ENCODE assay signal across 11 mouse cellular contexts in genomic region chr17:24858967-24859366, GRCm38 (mm10). TPM values are rescaled to one million over a fixed set of nuclear protein-coding genes. Genes with fewer than 3 reads are reported as not detected.
A peak's percentile ranks its signal among the peaks of the same experiment; 100 is the strongest.
DNase-seq lines count a peak whose midpoint lies in the region; ATAC-seq lines count a peak whose summit lies in the region.
"Had no signal": no experiment of that assay in that cellular context is flagged by ENCODE, and none has a peak within 500 bp of the region (broad histone marks: within the 10 kb centered on the region; RNA-seq: fewer than 3 reads in every experiment).

No protein-coding gene starts in this region.

- WGBS in limb, embryonic 12.5 days, result 87% methylated on average over 6 of the region's 6 CpGs
- WGBS in limb, embryonic 10.5 days, result 95% methylated on average over 6 of the region's 6 CpGs
- 90% methylated on average over 6 of the region's 6 CpGs for WGBS in hindbrain, embryonic 11.5 days

- H3K27ac ChIP-seq in limb, embryonic 12.5 days, result no peak overlapping the region
- H3K27ac ChIP-seq in limb, embryonic 10.5 days, result no peak overlapping the region
- no peak overlapping the region for H3K27ac ChIP-seq in hindbrain, embryonic 11.5 days (ENCODE audit: low read depth, low read length)
- H3K27ac ChIP-seq: limb, embryonic 15.5 days had no signal

- peak overlapping the region; percentile 31; the same call in 1 of the 2 replicates for H3K9ac ChIP-seq in limb, embryonic 12.5 days (replicated peaks)
- no peak overlapping the region for H3K9ac ChIP-seq in hindbrain, embryonic 11.5 days (ENCODE audit: low read depth, low read length)
- H3K9ac ChIP-seq: limb, embryonic 15.5 days had no signal

- H3K9me3 ChIP-seq in limb, embryonic 12.5 days, result no peaks in the 10 kb centered on the region
- H3K9me3 ChIP-seq in limb, embryonic 10.5 days (replicated peaks), result no peaks in the 10 kb centered on the region
- no peaks in the 10 kb centered on the region for H3K9me3 ChIP-seq in hindbrain, embryonic 11.5 days (ENCODE audit: control insufficient read depth, low read length)
- H3K9me3 ChIP-seq: limb, embryonic 15.5 days had no signal

- H3K4me3 ChIP-seq in limb, embryonic 12.5 days (replicated peaks), result no peak overlapping the region
- H3K4me3 ChIP-seq in limb, embryonic 10.5 days, result no peak overlapping the region
- H3K4me3 ChIP-seq in hindbrain, embryonic 11.5 days (ENCODE audit: low read depth, low read length), result no peak overlapping the region
- H3K4me3 ChIP-seq: limb, embryonic 15.5 days had no signal

- no peak for ATAC-seq in limb, embryonic 12.5 days (ENCODE audit: insufficient number of reproducible peaks, insufficient read depth, low FRiP score, low TSS enrichment, low read depth)
- ATAC-seq in hindbrain, embryonic 11.5 days (ENCODE audit: low FRiP score), result no peak

- no peaks in the 10 kb centered on the region for H3K27me3 ChIP-seq in limb, embryonic 12.5 days
- no peaks in the 10 kb centered on the region for H3K27me3 ChIP-seq in limb, embryonic 10.5 days (ENCODE audit: low read depth, poor library complexity, severe bottlenecking)
- no peaks in the 10 kb centered on the region for H3K27me3 ChIP-seq in hindbrain, embryonic 11.5 days (ENCODE audit: control insufficient read depth, insufficient read depth, low read length)
- H3K27me3 ChIP-seq: limb, embryonic 15.5 days had no signal

- H3K36me3 ChIP-seq in limb, embryonic 12.5 days, result peaks cover 66% of the 10 kb centered on the region
- peaks cover 34% of the 10 kb centered on the region for H3K36me3 ChIP-seq in limb, embryonic 10.5 days
- no peaks in the 10 kb centered on the region for H3K36me3 ChIP-seq in hindbrain, embryonic 11.5 days (ENCODE audit: control insufficient read depth, insufficient read depth, low read length)

- DNase-seq in cerebellum, postnatal 25 days, result peak; percentile 48 to 60
- no peak for DNase-seq in cerebellum, adult 11-12 months
- DNase-seq in limb, embryonic 10.5 days (ENCODE audit: low spot score), result no peak
- peak; percentile 85 for DNase-seq in liver
- peak; percentile 72 to 84 for DNase-seq in spleen, postnatal 36 days (ENCODE audit: low spot score in 2 of 2)
- no peak for DNase-seq in hindbrain, embryonic 11.5 days (ENCODE audit: low spot score)
- DNase-seq in embryo, embryonic 10 days (ENCODE audit: low spot score), result no peak
- DNase-seq: adrenal gland, postnatal 36 days; midbrain, embryonic 14.5 days had no signal

- H3K4me2 ChIP-seq in limb, embryonic 12.5 days, result no peak overlapping the region
- H3K4me2 ChIP-seq in hindbrain, embryonic 11.5 days (replicated peaks; ENCODE audit: low read depth, low read length), result no peak overlapping the region
- H3K4me2 ChIP-seq: limb, embryonic 15.5 days had no signal

- no peaks in the 10 kb centered on the region for H3K4me1 ChIP-seq in limb, embryonic 12.5 days (replicated peaks)
- H3K4me1 ChIP-seq in limb, embryonic 10.5 days, result no peaks in the 10 kb centered on the region
- no peaks in the 10 kb centered on the region for H3K4me1 ChIP-seq in hindbrain, embryonic 11.5 days (replicated peaks; ENCODE audit: control insufficient read depth, insufficient read depth, low read length)
- H3K4me1 ChIP-seq: limb, embryonic 15.5 days had no signal

RNA-seq across cellular contexts. Expression of gene Igfals, which starts 6.8 kb away (rescaled TPM):
- 0.37 and 0.43 TPM in 2 replicates for polyA plus RNA-seq in limb, embryonic 12.5 days (2016; fragmentation: Nextera tagmentation; extraction: Ambion mirVana)
- polyA plus RNA-seq in limb, embryonic 10.5 days (2016; fragmentation: Nextera tagmentation; extraction: Ambion mirVana), result 0.55 and 0.84 TPM in 2 replicates
- polyA plus RNA-seq in hindbrain, embryonic 11.5 days (2014; fragmentation: Nextera tagmentation; extraction: Ambion mirVana), result 0.12 and 0.40 TPM in 2 replicates
- polyA plus RNA-seq: midbrain, embryonic 14.5 days had no signal

RNA-seq across cellular contexts. Expression of gene Fahd1, which starts 8.8 kb away (rescaled TPM):
- 18.6 and 22.5 TPM in 2 replicates for polyA plus RNA-seq in limb, embryonic 12.5 days (2016; fragmentation: Nextera tagmentation; extraction: Ambion mirVana)
- polyA plus RNA-seq in limb, embryonic 10.5 days (2016; fragmentation: Nextera tagmentation; extraction: Ambion mirVana), result 14.5 and 17.6 TPM in 2 replicates
- 18.4 and 23.5 TPM in 2 replicates for polyA plus RNA-seq in hindbrain, embryonic 11.5 days (2014; fragmentation: Nextera tagmentation; extraction: Ambion mirVana)

RNA-seq across cellular contexts. Expression of gene Hagh, which starts 19.0 kb away (rescaled TPM):
- 26.3 and 27.6 TPM in 2 replicates for polyA plus RNA-seq in limb, embryonic 12.5 days (2016; fragmentation: Nextera tagmentation; extraction: Ambion mirVana)
- polyA plus RNA-seq in limb, embryonic 10.5 days (2016; fragmentation: Nextera tagmentation; extraction: Ambion mirVana), result 26.0 and 28.0 TPM in 2 replicates
- 31.5 and 32.0 TPM in 2 replicates for polyA plus RNA-seq in hindbrain, embryonic 11.5 days (2014; fragmentation: Nextera tagmentation; extraction: Ambion mirVana)

RNA-seq across cellular contexts. Expression of gene Nubp2, which starts 27.2 kb away (rescaled TPM):
- 50.1 and 53.2 TPM in 2 replicates for polyA plus RNA-seq in limb, embryonic 12.5 days (2016; fragmentation: Nextera tagmentation; extraction: Ambion mirVana)
- 72.7 and 79.7 TPM in 2 replicates for polyA plus RNA-seq in limb, embryonic 10.5 days (2016; fragmentation: Nextera tagmentation; extraction: Ambion mirVana)
- polyA plus RNA-seq in hindbrain, embryonic 11.5 days (2014; fragmentation: Nextera tagmentation; extraction: Ambion mirVana), result 77.6 and 84.2 TPM in 2 replicates

RNA-seq across cellular contexts. Expression of gene Spsb3, which starts 27.5 kb away (rescaled TPM):
- polyA plus RNA-seq in limb, embryonic 12.5 days (2016; fragmentation: Nextera tagmentation; extraction: Ambion mirVana), result 40.4 and 46.1 TPM in 2 replicates
- polyA plus RNA-seq in limb, embryonic 10.5 days (2016; fragmentation: Nextera tagmentation; extraction: Ambion mirVana), result 48.0 and 50.8 TPM in 2 replicates
- polyA plus RNA-seq in hindbrain, embryonic 11.5 days (2014; fragmentation: Nextera tagmentation; extraction: Ambion mirVana), result 43.4 and 46.5 TPM in 2 replicates

Comparison
In these comparisons a context has a peak if more than half of its experiments do, and no peak if none do; other contexts are left out.
1. DNase-seq: peak in cerebellum, postnatal 25 days (2 of 2), liver (single experiment) and spleen, postnatal 36 days (2 of 2); none in cerebellum, adult 11-12 months (single experiment), limb, embryonic 10.5 days (single experiment), hindbrain, embryonic 11.5 days (single experiment) and embryo, embryonic 10 days (single experiment).